Mouse (Mus musculus) cerebellum, adult 11-12 months (tissue): ENCODE results near the gene Cacna1c.
"Not testable (repeated sequence)": the region's sequence is repeated elsewhere in the genome, so short reads cannot be mapped to it uniquely, and the experiment has no call there.

Source experiments
- DNase-seq: peaks from one replicate; pipeline ENCODE4 v3.0.0; 2022

The Cacna1c gene

GRCm38 (mm10) chr6:118641671-118642325, 554.4 kb downstream of the Cacna1c start:
- DNase-seq, result no peak

- no peak for DNase-seq
Measured at GRCm38 (mm10) chr6:118639816-118640215, 556.4 kb downstream of the Cacna1c start.

- no peak for DNase-seq
Measured at GRCm38 (mm10) chr6:118638911-118639310, 557.3 kb downstream of the Cacna1c start.

GRCm38 (mm10) chr6:118632491-118632890, 563.7 kb downstream of the Cacna1c start:
- DNase-seq, result no peak

- no peak for DNase-seq
Measured at GRCm38 (mm10) chr6:118630006-118630405, 566.2 kb downstream of the Cacna1c start.

- no peak for DNase-seq
Measured at GRCm38 (mm10) chr6:118626246-118626645, 570.0 kb downstream of the Cacna1c start.

- DNase-seq, result peak; percentile 52
Measured at GRCm38 (mm10) chr6:118623609-118624008, 572.6 kb downstream of the Cacna1c start.

GRCm38 (mm10) chr6:118621866-118622265, 574.4 kb downstream of the Cacna1c start:
- DNase-seq, result no peak

- no peak for DNase-seq
Measured at GRCm38 (mm10) chr6:118621406-118621805, 574.8 kb downstream of the Cacna1c start.

GRCm38 (mm10) chr6:118608906-118609305, 587.3 kb downstream of the Cacna1c start:
- no peak for DNase-seq

- DNase-seq, result peak; percentile 48
Measured at GRCm38 (mm10) chr6:118605974-118606373, 590.2 kb downstream of the Cacna1c start.

GRCm38 (mm10) chr6:118603825-118604224, 592.4 kb downstream of the Cacna1c start:
- no peak for DNase-seq

GRCm38 (mm10) chr6:118595681-118596055, 600.5 kb downstream of the Cacna1c start:
- DNase-seq, result peak; percentile 41

GRCm38 (mm10) chr6:118594833-118595680, 601.2 kb downstream of the Cacna1c start:
- peak; percentile 52 for DNase-seq

GRCm38 (mm10) chr6:118594070-118594469, 602.1 kb downstream of the Cacna1c start:
- no peak for DNase-seq

GRCm38 (mm10) chr6:118593377-118594061, 602.7 kb downstream of the Cacna1c start:
- no peak for DNase-seq

GRCm38 (mm10) chr6:118592662-118593376, 603.4 kb downstream of the Cacna1c start:
- no peak for DNase-seq

GRCm38 (mm10) chr6:118578741-118579140, 617.5 kb downstream of the Cacna1c start:
- not testable (repeated sequence) for DNase-seq

- no peak for DNase-seq
Measured at GRCm38 (mm10) chr6:118574351-118574750, 621.9 kb downstream of the Cacna1c start.

- DNase-seq, result no peak
Measured at GRCm38 (mm10) chr6:118567816-118568215, 628.4 kb downstream of the Cacna1c start.

GRCm38 (mm10) chr6:118561745-118562609, 634.2 kb downstream of the Cacna1c start, which contains the start of gene Ankrd26:
Ankrd26 (minus strand) TSS chr6:118562226.
- peak; percentile 95 for DNase-seq

GRCm38 (mm10) chr6:118561225-118561624, 635.0 kb downstream of the Cacna1c start:
- DNase-seq, result no peak
